Mouse (Mus musculus) small intestine, adult 2 months (tissue): Measurements from ENCODE around the gene Rab11fip4. TPM values are rescaled to one million over a fixed set of nuclear protein-coding genes. Genes with fewer than 3 reads are reported as not detected.

Experiments
- H3K27ac ChIP-seq: fragments of 200-500 bp; 2 replicates; pipeline ENCODE4 v1.5.1; 2012; ENCODE audit warnings: low read depth, low read length, control low read depth, inconsistent platforms; ENCODE audit not compliant: insufficient read depth
- H3K27me3 ChIP-seq: fragments of 200-500 bp; 2 replicates; pipeline ENCODE4 v1.6.1; 2012; ENCODE audit warnings: mild to moderate bottlenecking, moderate library complexity, low read length, inconsistent platforms; ENCODE audit not compliant: control insufficient read depth, insufficient read depth
- H3K36me3 ChIP-seq: fragments of 200-500 bp; 2 replicates; pipeline ENCODE4 v1.6.1; 2012; ENCODE audit warnings: mild to moderate bottlenecking, low read length, control low read depth, inconsistent platforms; ENCODE audit not compliant: control insufficient read depth, insufficient read depth
- H3K4me1 ChIP-seq: fragments of 200-500 bp; 2 replicates; pipeline ENCODE4 v1.6.1; 2012; ENCODE audit warnings: low read length, inconsistent platforms, mixed read lengths; ENCODE audit not compliant: control insufficient read depth, insufficient read depth, insufficient read length
- H3K4me3 ChIP-seq: fragments of 200-500 bp; 2 replicates; pipeline ENCODE4 v1.5.1; 2012; ENCODE audit warnings: low read depth, mild to moderate bottlenecking, control low read depth, inconsistent platforms, low read length, moderate library complexity
- CTCF ChIP-seq: fragments of 200-500 bp; IDR thresholded peaks from 2 replicates; pipeline ENCODE4 v1.5.1; 2012; ENCODE audit warnings: low read depth, mild to moderate bottlenecking, control low read depth, inconsistent platforms, low read length, moderate library complexity, mixed read lengths; ENCODE audit not compliant: insufficient replicate concordance, insufficient read length; ENCODE audit errors: extremely low read depth
- POLR2A ChIP-seq: fragments of 200-500 bp; IDR thresholded peaks from 2 replicates; pipeline ENCODE4 v1.6.1; 2012; ENCODE audit warnings: low read depth, mild to moderate bottlenecking, control low read depth, inconsistent platforms, low read length, moderate library complexity
- WGBS: fragments of 180-500 bp; shearing (Covaris S2); methylation state at CpG from one replicate; pipeline ENCODE4 v1.1.7; 2018; 5-methylcytosine and 5-hydroxymethylcytosine counted together
- polyA plus RNA-seq: library from polyadenylated mRNA; depleted of rRNA; stranded (reverse); fragments of >200 nt; gene quantifications from 2 replicates; pipeline ENCODE4 v1.2.3, GENCODE M21; 2012

Gene Rab11fip4
- polyA plus RNA-seq, 1 experiment, result 13.8 TPM

- TF ChIP-seq CTCF (no peak), POLR2A (no peak)
- H3K27ac ChIP-seq, result no peak overlapping the region
- H3K36me3 ChIP-seq, result no peaks in the 10 kb centered on the region
- H3K27me3 ChIP-seq, result no peaks in the 10 kb centered on the region
- H3K4me3 ChIP-seq, result no peak overlapping the region
- 62% methylated on average over 3 of the region's 3 CpGs for WGBS
- peaks cover 12% of the 10 kb centered on the region; the same call in 1 of the 2 replicates for H3K4me1 ChIP-seq
Observed at GRCm38 (mm10) chr11:79674231-79674630, 83.2 kb downstream of the Rab11fip4 start.

- H3K4me1 ChIP-seq, result peaks cover 12% of the 10 kb centered on the region; the same call in 1 of the 2 replicates
- no peak overlapping the region for H3K4me3 ChIP-seq
- no peaks in the 10 kb centered on the region for H3K27me3 ChIP-seq
- WGBS, result 74% methylated on average over 7 of the region's 7 CpGs
- no peak overlapping the region for H3K27ac ChIP-seq
- TF ChIP-seq CTCF (no peak), POLR2A (no peak)
- no peaks in the 10 kb centered on the region for H3K36me3 ChIP-seq
Observed at GRCm38 (mm10) chr11:79674632-79675031, 83.6 kb downstream of the Rab11fip4 start.

- Histone ChIP-seq H3K27ac (no peak overlapping the region), H3K4me1 (peaks cover 12% of the 10 kb centered on the region; the same call in 1 of the 2 replicates), H3K4me3 (no peak overlapping the region), H3K36me3 (no peaks in the 10 kb centered on the region), H3K27me3 (no peaks in the 10 kb centered on the region)
- 78% methylated on average over 12 of the region's 12 CpGs for WGBS
- TF ChIP-seq POLR2A, result no peak
- no peak for TF ChIP-seq CTCF
Observed at GRCm38 (mm10) chr11:79675285-79675684, 84.3 kb downstream of the Rab11fip4 start.

GRCm38 (mm10) chr11:79675994-79676393, 85.0 kb downstream of the Rab11fip4 start:
- Histone ChIP-seq H3K4me1 (peaks cover 12% of the 10 kb centered on the region; the same call in 1 of the 2 replicates), H3K27ac (no peak overlapping the region), H3K27me3 (no peaks in the 10 kb centered on the region), H3K36me3 (peaks cover 2% of the 10 kb centered on the region; the same call in 1 of the 2 replicates), H3K4me3 (no peak overlapping the region)
- 78% methylated on average over 6 of the region's 6 CpGs for WGBS
- TF ChIP-seq CTCF, result no peak
- TF ChIP-seq POLR2A, result no peak

GRCm38 (mm10) chr11:79676483-79676967, 85.5 kb downstream of the Rab11fip4 start:
- Histone ChIP-seq H3K36me3 (peaks cover 2% of the 10 kb centered on the region; the same call in 1 of the 2 replicates), H3K27me3 (no peaks in the 10 kb centered on the region), H3K4me3 (no peak overlapping the region), H3K4me1 (peaks cover 12% of the 10 kb centered on the region; the same call in 1 of the 2 replicates), H3K27ac (no peak overlapping the region)
- 53% methylated on average over 2 of the region's 2 CpGs for WGBS
- TF ChIP-seq POLR2A, result no peak

- WGBS, result 78% methylated on average over 9 of the region's 9 CpGs
- Histone ChIP-seq H3K36me3 (peaks cover 2% of the 10 kb centered on the region; the same call in 1 of the 2 replicates), H3K4me3 (no peak overlapping the region), H3K4me1 (peaks cover 12% of the 10 kb centered on the region; the same call in 1 of the 2 replicates), H3K27me3 (no peaks in the 10 kb centered on the region), H3K27ac (no peak overlapping the region)
- no peak for TF ChIP-seq CTCF
- TF ChIP-seq POLR2A, result no peak
Observed at GRCm38 (mm10) chr11:79677402-79677801, 86.4 kb downstream of the Rab11fip4 start.

GRCm38 (mm10) chr11:79678363-79679153, 87.5 kb downstream of the Rab11fip4 start:
- Histone ChIP-seq H3K36me3 (peaks cover 2% of the 10 kb centered on the region; the same call in 1 of the 2 replicates), H3K4me3 (no peak overlapping the region), H3K27ac (no peak overlapping the region), H3K4me1 (peaks cover 11% of the 10 kb centered on the region; the same call in 1 of the 2 replicates), H3K27me3 (no peaks in the 10 kb centered on the region)
- 78% methylated on average over 20 of the region's 20 CpGs for WGBS
- TF ChIP-seq CTCF (no peak), POLR2A (no peak)
